Mouse (Mus musculus): ENCODE results near the gene Fam83g.

- TF ChIP-seq CTCF (IDR thresholded peaks at IDR 0.05; ENCODE audit: low read depth, low read length) (no peak), POLR2A (IDR thresholded peaks at IDR 0.05; ENCODE audit: extremely low read depth, insufficient read depth, low read length) (no peak)
Observed at GRCm38 (mm10) chr11:61687595-61687994, 3.7 kb downstream of the Fam83g start.
